In genomic region chr4:142228821-142229575, GRCm38 (mm10) we compare ENCODE assay signal across 11 mouse cellular contexts. TPM values are rescaled to one million over a fixed set of nuclear protein-coding genes. Genes with fewer than 3 reads are reported as not detected.
DNase-seq lines count a peak whose midpoint lies in the region; ATAC-seq and TF ChIP-seq lines count a peak whose summit lies in the region.
"Had no signal": no experiment of that assay in that cellular context is flagged by ENCODE, and none has a peak within 500 bp of the region (broad histone marks: within the 10 kb centered on the region; RNA-seq: fewer than 3 reads in every experiment).

No protein-coding gene starts in this region.

- no peak overlapping the region for H3K4me2 ChIP-seq in heart, postnatal 0 days (ENCODE audit: low read depth, low read length)
- no peak overlapping the region for H3K4me2 ChIP-seq in limb, embryonic 12.5 days

- 32% methylated on average over 13 of the region's 13 CpGs for WGBS in heart, postnatal 0 days
- WGBS in limb, embryonic 12.5 days = 37% methylated on average over 13 of the region's 13 CpGs

- no peak overlapping the region for H3K27ac ChIP-seq in heart, postnatal 0 days (ENCODE audit: low read depth)
- H3K27ac ChIP-seq in limb, embryonic 12.5 days = 0 out of 2 replicates have a peak overlapping the region, but pooled peaks have one; percentile 29

- H3K4me1 ChIP-seq in heart, postnatal 0 days (ENCODE audit: control insufficient read depth, insufficient read depth) = peaks cover 9% of the 10 kb centered on the region; the same call in 1 of the 2 replicates
- peaks cover 29% of the 10 kb centered on the region for H3K4me1 ChIP-seq in limb, embryonic 12.5 days (replicated peaks)

- H3K9ac ChIP-seq in heart, postnatal 0 days (replicated peaks; ENCODE audit: low read depth, low read length) = no peak overlapping the region
- H3K9ac ChIP-seq in limb, embryonic 12.5 days (replicated peaks) = no peak overlapping the region

- no peaks in the 10 kb centered on the region for H3K27me3 ChIP-seq in heart, postnatal 0 days (ENCODE audit: control insufficient read depth, insufficient read depth, low read length)
- H3K27me3 ChIP-seq in limb, embryonic 12.5 days = no peaks in the 10 kb centered on the region

- TF ChIP-seq CTCF in heart, postnatal 0 days (IDR thresholded peaks at IDR 0.05; ENCODE audit: low read depth) = no peak

- no peaks in the 10 kb centered on the region for H3K9me3 ChIP-seq in heart, postnatal 0 days (replicated peaks; ENCODE audit: control insufficient read depth, low read length)
- H3K9me3 ChIP-seq in limb, embryonic 12.5 days = no peaks in the 10 kb centered on the region

- no peaks in the 10 kb centered on the region for H3K36me3 ChIP-seq in heart, postnatal 0 days (replicated peaks; ENCODE audit: control insufficient read depth, insufficient read depth, low read length)
- no peaks in the 10 kb centered on the region for H3K36me3 ChIP-seq in limb, embryonic 12.5 days

- ATAC-seq in heart, postnatal 0 days (ENCODE audit: insufficient read depth, low read depth) = peak; percentile 12; the same call in 1 of the 2 replicates
- no peak for ATAC-seq in limb, embryonic 12.5 days (ENCODE audit: insufficient number of reproducible peaks, insufficient read depth, low FRiP score, low TSS enrichment, low read depth)

- no peak for TF ChIP-seq EP300 in heart, postnatal 0 days (IDR thresholded peaks at IDR 0.05; ENCODE audit: low read depth)

- DNase-seq in heart, postnatal 0 days (ENCODE audit: low spot score) = no peak
- DNase-seq in heart, postnatal 4 days = no peak
- peak; percentile 32 for DNase-seq in ovary, postnatal 36 days (ENCODE audit: low spot score)
- no peak for DNase-seq in ovary, postnatal 14 days (ENCODE audit: low spot score)
- peak; percentile 69 to 76 for DNase-seq in urinary bladder, postnatal 36 days (ENCODE audit: low spot score in 2 of 2)
- no peak for DNase-seq in spleen, postnatal 10 days (ENCODE audit: low spot score in 2 of 2)
- DNase-seq in B cell, adult 2 months = no peak
- DNase-seq: cerebellum, adult 9-11 months; right cerebral cortex, postnatal 14 days; thymus, postnatal 14 days had no signal

- H3K4me3 ChIP-seq in heart, postnatal 0 days (ENCODE audit: low read depth, low read length) = no peak overlapping the region
- no peak overlapping the region for H3K4me3 ChIP-seq in limb, embryonic 12.5 days (replicated peaks)

RNA-seq across cellular contexts. Expression of gene Kazn, which starts 10.2 kb away (rescaled TPM):
- 7.1 and 19.9 TPM in 2 replicates for total RNA-seq in heart, postnatal 0 days (2014; rRNA removed; ENCODE audit: low replicate concordance)
- 1.8 and 2.5 TPM in 2 replicates for polyA plus RNA-seq in heart, postnatal 0 days (2015; fragmentation: Nextera tagmentation; extraction: Ambion mirVana)
- 1 to 10 TPM; 7.5 to 7.7 TPM for total RNA-seq in heart, postnatal 4 days (2021)
- 13.7 and 14.2 TPM in 2 replicates for polyA plus RNA-seq in limb, embryonic 12.5 days (2016; fragmentation: Nextera tagmentation; extraction: Ambion mirVana)

Comparison
In these comparisons a context has a peak if more than half of its experiments do, and no peak if none do; other contexts are left out.
1. DNase-seq: peak in ovary, postnatal 36 days (single experiment) and urinary bladder, postnatal 36 days (2 of 2); none in heart, postnatal 0 days (single experiment), heart, postnatal 4 days (single experiment), ovary, postnatal 14 days (single experiment), spleen, postnatal 10 days (0 of 2) and B cell, adult 2 months (0 of 2).